Mouse (Mus musculus): Measurements from ENCODE around the gene Bcr.

Bcr gene

GRCm38 (mm10) chr10:75131625-75132024 lies 71.2 kb downstream of the Bcr start:
- DNase-seq (ENCODE audit: low read depth) = no peak

DNA sequence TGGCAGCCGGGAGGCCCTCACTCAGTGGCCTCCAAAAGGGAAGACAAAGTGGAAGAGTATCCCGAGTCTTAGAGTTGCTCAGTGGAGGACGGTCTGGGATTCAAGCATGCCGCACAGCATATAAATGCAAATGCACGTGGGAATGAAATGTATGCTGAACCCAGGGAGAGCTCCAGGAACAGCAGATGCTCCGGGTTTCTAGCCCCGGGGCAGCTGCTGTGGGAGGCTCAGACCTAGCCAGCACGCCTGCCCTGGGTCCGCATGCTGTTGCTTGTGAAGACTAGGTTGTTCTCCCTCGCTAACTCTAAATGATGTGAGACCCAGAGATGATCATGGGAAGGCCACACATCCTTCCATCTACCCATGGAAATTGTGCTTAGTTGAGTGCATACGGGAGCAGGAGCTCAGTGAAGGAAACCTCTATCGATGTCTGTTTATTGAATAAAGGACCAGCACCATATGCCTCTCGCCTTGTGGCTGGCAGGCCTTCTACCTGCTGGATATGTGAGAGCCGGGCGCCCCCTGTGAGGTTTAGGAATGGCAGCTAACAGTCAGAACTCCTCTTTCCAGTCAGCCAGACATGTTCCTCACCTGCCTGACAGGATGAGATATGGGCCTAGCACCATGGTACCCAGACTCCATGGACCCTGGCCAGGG lies 74.6 kb downstream of the Bcr start:
- DNase-seq (ENCODE audit: low read depth) = no peak

DNA sequence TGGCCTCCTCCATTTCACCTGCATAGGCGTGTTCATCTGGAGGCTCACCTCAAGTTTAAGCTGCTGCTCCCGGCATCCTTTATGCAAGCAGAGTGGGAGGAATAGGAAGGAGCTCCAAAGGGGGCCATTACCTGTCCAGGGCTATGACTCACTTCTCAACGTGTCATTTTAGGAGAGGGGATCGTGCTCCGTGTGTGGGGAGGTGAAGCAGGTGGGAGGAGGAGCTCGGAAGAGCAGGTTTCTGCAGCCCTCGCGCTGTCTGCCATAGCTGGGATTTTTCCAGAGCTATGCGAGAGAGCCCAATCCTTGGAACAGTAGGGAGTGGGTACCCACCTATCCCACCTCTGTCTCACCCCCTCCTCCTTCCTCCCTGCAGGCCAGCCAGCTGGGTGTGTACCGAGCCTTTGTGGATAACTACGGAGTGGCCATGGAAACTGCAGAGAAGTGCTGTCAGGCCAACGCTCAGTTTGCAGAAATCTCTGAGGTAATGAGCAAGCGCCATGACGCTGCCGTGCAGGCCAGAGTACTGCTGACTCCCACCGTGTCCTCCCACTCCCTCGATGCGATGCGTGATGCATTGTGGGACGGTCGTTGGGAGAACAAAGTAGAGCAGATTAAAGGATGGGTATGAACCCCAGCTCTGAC lies 75.2 kb downstream of the Bcr start:
- DNase-seq (ENCODE audit: low read depth) = no peak

GRCm38 (mm10) chr10:75137148-75137547 lies 76.8 kb downstream of the Bcr start:
- DNase-seq (ENCODE audit: low read depth) = peak; percentile 67

DNA sequence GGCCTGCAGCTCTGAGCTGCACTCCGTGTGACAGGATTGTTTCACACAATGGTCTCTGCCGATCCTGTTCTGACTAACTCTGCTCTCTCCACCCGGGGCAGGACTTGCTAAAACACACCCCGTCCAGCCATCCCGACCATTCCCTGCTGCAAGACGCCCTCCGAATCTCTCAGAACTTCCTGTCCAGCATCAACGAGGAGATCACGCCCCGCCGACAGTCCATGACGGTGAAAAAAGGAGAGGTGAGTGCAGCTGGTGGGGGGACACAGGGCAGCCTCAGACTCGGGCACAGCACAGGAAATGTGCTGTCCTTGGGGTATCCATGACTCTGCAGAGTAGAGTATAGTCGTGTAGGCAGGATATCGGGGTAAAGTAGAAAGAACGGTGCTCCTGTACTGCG lies 84.8 kb downstream of the Bcr start:
- DNase-seq (ENCODE audit: low read depth) = peak; percentile 8

DNA sequence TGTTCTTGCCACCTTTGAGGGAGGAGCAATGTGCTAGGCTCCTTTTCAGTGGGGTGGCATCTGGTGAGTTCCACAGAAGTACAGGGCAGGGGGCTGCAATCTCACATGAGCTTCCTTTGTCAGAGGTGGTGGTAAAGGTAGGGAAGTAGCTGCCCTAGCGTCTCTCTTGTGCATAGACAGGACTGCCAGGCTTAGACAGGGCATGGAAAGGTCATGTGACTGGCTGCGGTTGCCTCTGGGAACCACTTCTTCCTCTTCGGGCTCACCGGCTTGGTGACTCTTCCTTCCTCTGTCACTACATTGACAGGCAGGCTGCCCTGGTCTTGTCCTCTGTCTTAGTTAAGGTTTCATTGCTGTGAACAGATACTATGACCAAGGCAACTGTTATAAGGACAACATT lies 85.6 kb downstream of the Bcr start:
- peak; percentile 80 for DNase-seq (ENCODE audit: low read depth)

DNA sequence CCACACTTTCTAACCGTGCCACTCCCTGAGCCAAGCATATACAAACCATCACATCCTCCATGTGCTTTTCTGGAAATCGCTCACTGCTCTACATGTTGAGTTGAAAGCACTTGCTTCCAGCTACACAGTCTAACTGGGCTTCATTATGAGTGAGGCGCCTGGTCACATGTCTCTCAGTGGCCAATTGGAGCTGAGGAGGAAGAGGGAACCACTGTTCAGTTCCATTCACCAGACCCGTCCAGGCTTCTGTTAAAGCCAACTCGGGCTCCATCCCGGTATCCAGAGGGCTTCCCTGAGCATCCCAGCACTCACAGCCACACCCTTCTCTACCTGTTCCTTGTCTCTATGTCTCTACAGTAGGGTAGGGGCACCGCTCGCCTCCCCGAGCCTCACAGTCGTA lies 86.2 kb downstream of the Bcr start:
- no peak for DNase-seq (ENCODE audit: low read depth)

DNA sequence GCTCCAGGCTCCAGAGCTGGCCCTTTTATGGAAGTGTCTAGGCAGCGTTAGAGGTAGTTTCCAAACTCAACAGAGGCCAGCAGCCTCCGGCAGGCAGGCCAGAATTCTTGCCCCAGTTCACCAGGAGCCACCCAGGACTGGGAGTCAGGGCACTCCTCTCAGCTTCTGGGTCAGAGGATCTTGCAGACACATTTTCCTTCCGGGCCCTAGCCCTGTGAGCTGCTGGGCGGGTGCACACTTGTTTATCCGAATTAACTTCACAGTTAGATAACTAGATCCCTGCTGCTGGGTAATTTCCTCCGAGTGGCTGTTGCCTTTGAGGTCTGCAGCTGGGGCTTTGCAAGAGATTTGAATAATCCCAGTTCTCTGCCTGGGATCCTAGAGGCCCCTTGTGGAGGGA lies 87.9 kb downstream of the Bcr start:
- no peak for DNase-seq (ENCODE audit: low read depth)

- DNase-seq (ENCODE audit: low read depth) = no peak
These were observed 90.0 kb downstream of the Bcr start for GRCm38 (mm10) chr10:75150361-75150760.

- DNase-seq (ENCODE audit: low read depth) = peak; percentile 87
These were observed 90.9 kb downstream of the Bcr start for GRCm38 (mm10) chr10:75151311-75151710.

- DNase-seq (ENCODE audit: low read depth) = no peak
These were observed 96.4 kb downstream of the Bcr start for GRCm38 (mm10) chr10:75156835-75157234.

DNA sequence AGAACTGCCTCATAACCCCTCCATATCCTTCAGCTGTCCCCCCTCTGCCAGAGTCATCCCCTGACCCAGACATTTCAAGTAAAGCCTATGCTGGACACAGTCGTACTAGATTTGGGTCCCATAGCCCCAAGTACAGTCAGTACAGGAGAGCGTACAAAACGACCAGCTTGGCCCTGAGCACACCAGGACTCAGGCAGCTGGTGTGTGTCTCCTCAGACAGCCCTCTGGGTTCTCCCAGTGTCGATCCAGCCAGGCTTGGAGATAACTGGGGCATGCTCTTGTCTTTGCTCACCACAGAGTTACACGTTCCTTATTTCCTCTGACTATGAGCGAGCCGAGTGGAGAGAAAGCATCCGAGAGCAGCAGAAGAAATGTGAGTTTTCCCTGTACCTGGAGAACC lies 97.3 kb downstream of the Bcr start:
- DNase-seq (ENCODE audit: low read depth) = no peak

GRCm38 (mm10) chr10:75158356-75158755 lies 98.0 kb downstream of the Bcr start:
- DNase-seq (ENCODE audit: low read depth) = no peak

DNA sequence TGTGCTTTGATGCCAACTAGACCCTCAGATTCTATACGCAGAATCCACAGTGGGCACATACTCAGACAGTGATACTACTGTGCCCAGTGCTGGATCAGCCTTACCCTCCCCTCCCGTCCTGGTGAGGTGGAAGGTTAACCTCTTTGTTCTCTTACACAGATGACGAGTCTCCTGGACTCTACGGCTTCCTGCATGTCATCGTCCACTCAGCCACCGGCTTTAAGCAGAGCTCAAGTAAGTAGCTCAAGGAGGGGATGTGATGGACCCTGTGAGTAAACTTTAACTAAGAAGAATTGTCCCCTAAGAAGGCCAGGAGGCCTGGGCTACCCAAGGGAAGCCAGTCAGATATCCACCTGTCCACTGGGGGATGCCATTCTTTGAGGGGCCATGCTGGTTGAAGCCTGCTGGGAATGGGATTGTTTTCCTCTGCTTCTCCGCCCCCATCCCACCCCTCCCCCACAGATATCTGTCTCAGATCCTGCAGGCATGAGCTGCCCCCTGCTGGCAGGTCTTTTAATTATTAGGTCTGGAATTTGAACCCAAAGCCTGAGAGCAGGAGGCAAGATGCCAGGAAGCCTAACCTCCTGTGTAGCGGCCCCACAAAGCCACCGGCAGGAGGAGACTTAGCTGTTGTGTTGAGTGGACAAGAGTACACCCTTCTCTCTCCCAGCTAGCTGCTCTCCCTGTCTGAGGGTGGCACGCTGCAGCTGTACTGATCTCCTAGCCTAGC lies 99.9 kb downstream of the Bcr start:
- peak; percentile 15 for DNase-seq (ENCODE audit: low read depth)

GRCm38 (mm10) chr10:75165825-75166481 lies 105.6 kb downstream of the Bcr start:
- DNase-seq (ENCODE audit: low read depth) = no peak

- DNase-seq (ENCODE audit: low read depth) = no peak
These were observed 106.2 kb downstream of the Bcr start for GRCm38 (mm10) chr10:75166601-75167000.

DNA sequence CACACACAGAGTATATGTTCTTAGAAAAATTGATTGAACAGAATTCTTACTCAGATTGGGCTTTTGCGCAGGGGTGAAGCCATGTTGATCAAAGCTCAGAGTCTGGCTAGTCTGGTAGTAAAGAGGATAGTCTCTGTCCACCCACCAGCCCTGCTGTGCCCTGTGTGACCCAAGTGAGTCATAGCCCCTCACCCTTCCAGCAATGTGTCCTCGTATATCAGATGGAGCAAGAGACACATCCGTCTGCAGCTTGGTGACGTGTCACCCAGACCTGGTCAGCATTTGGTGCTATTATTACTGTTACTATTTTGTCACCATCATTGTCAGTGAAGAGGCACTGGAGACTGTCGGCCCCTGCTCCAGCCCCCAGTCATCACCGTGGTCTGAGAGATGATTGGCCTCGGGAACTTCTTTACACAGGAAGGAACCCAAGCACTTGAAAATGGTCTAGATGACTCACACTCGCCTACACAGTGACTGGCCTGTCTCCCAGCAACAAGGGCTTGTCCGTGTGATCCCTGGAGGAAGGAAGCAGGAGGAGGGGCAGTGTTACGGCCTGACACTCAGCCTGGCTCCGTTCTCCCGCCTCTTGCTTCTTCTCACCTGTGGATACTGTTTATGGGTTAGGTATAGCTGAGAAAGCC lies 109.9 kb downstream of the Bcr start:
- DNase-seq (ENCODE audit: low read depth) = no peak

GRCm38 (mm10) chr10:75173056-75173455 lies 112.7 kb downstream of the Bcr start:
- DNase-seq (ENCODE audit: low read depth) = no peak

GRCm38 (mm10) chr10:75173712-75174111 lies 113.3 kb downstream of the Bcr start:
- no peak for DNase-seq (ENCODE audit: low read depth)

DNA sequence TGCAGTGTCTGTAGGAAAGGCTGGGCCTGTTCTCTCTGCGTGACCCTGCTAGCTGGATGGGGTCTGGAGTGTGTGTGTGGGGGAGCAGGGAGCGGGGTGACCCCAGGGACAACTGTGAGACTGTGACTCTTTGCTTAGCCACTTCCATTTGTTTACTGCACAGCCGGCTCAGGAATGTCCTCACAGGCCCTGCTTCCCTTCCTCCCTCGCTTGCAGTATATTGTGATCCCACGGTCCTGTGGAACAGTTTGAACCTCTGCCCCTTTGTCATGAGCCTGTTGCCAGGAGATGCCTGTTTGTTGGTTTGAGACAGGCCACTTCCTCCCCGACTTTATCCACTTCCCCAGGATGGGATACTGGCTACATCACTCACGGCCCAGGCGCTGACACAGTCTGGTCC lies 116.1 kb downstream of the Bcr start:
- DNase-seq (ENCODE audit: low read depth) = no peak

DNA sequence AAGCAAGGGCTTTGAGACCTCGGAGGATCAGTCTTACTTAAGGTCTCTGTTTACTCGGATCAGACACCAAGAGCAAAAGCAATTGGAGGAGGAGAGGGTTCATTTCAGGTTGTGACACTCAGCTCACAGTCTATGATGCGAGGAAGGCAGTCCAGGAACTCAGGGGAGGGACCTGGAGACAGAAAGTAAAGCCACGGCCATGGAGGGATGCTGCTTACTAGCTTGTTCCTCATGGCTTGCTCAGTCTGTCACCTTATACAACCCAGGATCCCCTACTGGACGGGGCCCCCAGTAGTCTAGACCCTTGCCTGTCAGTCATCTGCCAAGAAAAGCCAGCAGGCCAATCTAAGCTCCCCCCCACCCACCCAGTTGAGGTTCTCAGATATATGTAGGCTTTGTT lies 118.5 kb downstream of the Bcr start:
- DNase-seq (ENCODE audit: low read depth) = no peak

DNA sequence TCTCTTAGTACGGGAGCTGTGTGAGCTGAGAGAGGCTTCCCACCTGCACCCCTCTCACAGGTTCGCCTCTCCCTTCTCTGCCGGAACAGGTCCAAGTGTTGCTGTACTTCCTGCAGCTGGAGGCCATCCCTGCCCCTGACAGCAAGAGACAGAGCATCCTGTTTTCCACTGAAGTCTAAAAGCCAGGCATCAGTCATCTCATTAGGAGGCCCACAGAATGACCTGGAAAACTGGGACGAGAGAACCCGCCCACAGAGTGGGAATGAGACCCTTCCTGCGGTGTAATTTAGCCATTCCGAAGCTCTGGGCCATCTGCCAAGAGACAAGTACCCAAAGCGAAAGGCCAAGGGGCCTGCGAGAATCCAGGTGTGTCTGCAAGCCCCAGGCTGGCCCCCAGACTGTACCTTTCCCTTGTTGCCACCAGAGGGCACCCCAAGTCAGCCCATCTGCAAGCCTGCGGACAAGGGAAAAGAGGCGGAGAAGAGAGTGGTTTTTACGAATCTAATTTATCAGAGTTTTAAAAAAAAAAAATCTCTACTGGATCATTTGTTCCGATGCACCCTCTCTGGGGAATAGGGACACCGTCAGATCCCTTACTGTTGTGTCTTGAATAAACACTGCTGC lies 121.9 kb downstream of the Bcr start:
- DNase-seq (ENCODE audit: low read depth) = peak; percentile 79

All from naive thymus-derived CD4-positive, alpha-beta T cell, adult 2 months (primary cell).